14 mouse cellular contexts compared by ENCODE assay signal in the genomic region with DNA sequence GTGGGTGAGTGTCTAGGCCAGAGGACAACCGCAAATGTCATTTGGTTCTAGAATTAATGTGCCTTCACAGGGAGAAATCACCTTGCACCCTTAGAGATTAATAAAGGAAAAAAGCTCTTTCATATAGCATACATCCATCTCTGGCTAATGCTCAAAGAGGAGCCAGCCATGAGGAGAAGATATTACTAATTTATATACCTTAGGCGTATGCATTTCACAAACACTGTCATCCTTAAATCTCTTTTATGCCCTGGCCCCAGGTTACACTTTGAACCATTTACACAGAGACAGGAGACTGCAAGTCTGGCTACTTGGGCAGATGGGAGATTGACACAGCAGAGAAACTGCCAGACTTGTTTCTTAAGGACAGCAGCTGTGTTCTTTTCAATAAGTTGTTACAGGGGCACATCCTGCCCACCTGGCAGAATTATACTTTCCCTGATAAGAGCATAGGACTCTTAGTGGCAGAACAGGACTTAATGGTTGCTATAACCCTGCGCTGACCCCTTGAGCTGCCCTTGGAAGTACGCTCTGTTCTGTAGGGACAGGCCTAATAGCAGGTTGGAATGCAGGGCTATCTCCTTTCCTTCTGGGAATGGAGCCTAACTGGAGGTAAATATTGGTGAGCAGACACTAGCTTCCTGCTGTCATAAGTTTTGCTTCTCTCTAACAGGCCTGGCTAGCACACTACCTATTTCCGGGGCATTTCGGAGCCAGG. TPM values are rescaled to one million over a fixed set of nuclear protein-coding genes. Genes with fewer than 3 reads are reported as not detected.
DNase-seq lines count a peak whose midpoint lies in the region; ATAC-seq and TF ChIP-seq lines count a peak whose summit lies in the region.
"Had no signal": no experiment of that assay in that cellular context is flagged by ENCODE, and none has a peak within 500 bp of the region (broad histone marks: within the 10 kb centered on the region; RNA-seq: fewer than 3 reads in every experiment).

No protein-coding gene starts in this region.

- H3K9ac ChIP-seq in kidney, embryonic 15.5 days, result no peak overlapping the region
- no peak overlapping the region for H3K9ac ChIP-seq in heart, postnatal 0 days (replicated peaks; ENCODE audit: low read depth, low read length)
- H3K9ac ChIP-seq: heart, embryonic 13.5 days had no signal

- 51% methylated on average over 6 of the region's 6 CpGs for WGBS in kidney, embryonic 15.5 days
- WGBS in heart, postnatal 0 days, result 66% methylated on average over 6 of the region's 6 CpGs

- no peak for TF ChIP-seq CTCF in heart, postnatal 0 days (IDR thresholded peaks at IDR 0.05; ENCODE audit: low read depth)

- no peaks in the 10 kb centered on the region for H3K36me3 ChIP-seq in kidney, embryonic 15.5 days
- no peaks in the 10 kb centered on the region for H3K36me3 ChIP-seq in heart, postnatal 0 days (replicated peaks; ENCODE audit: control insufficient read depth, insufficient read depth, low read length)
- H3K36me3 ChIP-seq: heart, embryonic 13.5 days had no signal

- peaks cover 42% of the 10 kb centered on the region for H3K4me1 ChIP-seq in kidney, embryonic 15.5 days
- H3K4me1 ChIP-seq in heart, postnatal 0 days (ENCODE audit: control insufficient read depth, insufficient read depth), result peaks cover 9% of the 10 kb centered on the region; the same call in 1 of the 2 replicates

- no peaks in the 10 kb centered on the region for H3K9me3 ChIP-seq in kidney, embryonic 15.5 days (replicated peaks)
- H3K9me3 ChIP-seq in heart, postnatal 0 days (replicated peaks; ENCODE audit: control insufficient read depth, low read length), result no peaks in the 10 kb centered on the region

- ATAC-seq in kidney, embryonic 15.5 days (replicated peaks; ENCODE audit: low FRiP score), result 0 out of 2 replicates have a peak, but pooled peaks have one; percentile 52
- ATAC-seq in heart, postnatal 0 days (ENCODE audit: insufficient read depth, low read depth), result peak; percentile 79; the same call in 1 of the 2 replicates

- no peak overlapping the region for H3K4me2 ChIP-seq in kidney, embryonic 15.5 days
- H3K4me2 ChIP-seq in heart, postnatal 0 days (ENCODE audit: low read depth, low read length), result no peak overlapping the region
- H3K4me2 ChIP-seq: heart, embryonic 13.5 days had no signal

- no peak overlapping the region for H3K4me3 ChIP-seq in kidney, embryonic 15.5 days (replicated peaks)
- no peak overlapping the region for H3K4me3 ChIP-seq in heart, postnatal 0 days (ENCODE audit: low read depth, low read length)
- H3K4me3 ChIP-seq: heart, embryonic 13.5 days had no signal

- peak overlapping the region; percentile 58 for H3K27ac ChIP-seq in kidney, embryonic 15.5 days
- H3K27ac ChIP-seq in heart, postnatal 0 days (ENCODE audit: low read depth), result 0 out of 2 replicates have a peak overlapping the region, but pooled peaks have one; percentile 32
- H3K27ac ChIP-seq: heart, embryonic 13.5 days had no signal

- no peak for DNase-seq in kidney, postnatal 4 days
- DNase-seq in urinary bladder, postnatal 14 days (ENCODE audit: low spot score), result peak; percentile 39
- DNase-seq in urinary bladder, postnatal 4 days (ENCODE audit: low spot score in 2 of 2), result no peak
- peak; percentile 83 for DNase-seq in heart, postnatal 0 days (ENCODE audit: low spot score)
- no peak for DNase-seq in c-Kit-positive CD71-positive TER-119-positive erythroid progenitor cells, embryonic 14.5 days (ENCODE audit: low spot score)
- no peak for DNase-seq in frontal cortex, postnatal 36 days (ENCODE audit: low spot score in 2 of 2)
- DNase-seq in cerebellum, adult 11-12 months, result no peak
- DNase-seq: kidney, postnatal 10 days; lung, adult 2 months; right cerebral cortex, postnatal 14 days; thymus, postnatal 14 days had no signal

- H3K27me3 ChIP-seq in kidney, embryonic 15.5 days, result no peaks in the 10 kb centered on the region
- H3K27me3 ChIP-seq in heart, postnatal 0 days (ENCODE audit: control insufficient read depth, insufficient read depth, low read length), result no peaks in the 10 kb centered on the region
- H3K27me3 ChIP-seq: heart, embryonic 13.5 days had no signal

- no peak for TF ChIP-seq EP300 in heart, postnatal 0 days (IDR thresholded peaks at IDR 0.05; ENCODE audit: low read depth)

RNA-seq across cellular contexts. Expression of gene Adh6a, which starts 9.2 kb away (rescaled TPM):
- 0.28 TPM in 1 of 2 replicates, not detected in the other for polyA plus RNA-seq in kidney, embryonic 15.5 days (2015; fragmentation: Nextera tagmentation; extraction: Ambion mirVana)
- total RNA-seq in heart, postnatal 0 days (2014; rRNA removed; ENCODE audit: low replicate concordance), result not detected in 2 replicates
- not detected in 2 replicates for polyA plus RNA-seq in heart, postnatal 0 days (2015; fragmentation: Nextera tagmentation; extraction: Ambion mirVana)
- total RNA-seq: left cerebral cortex, adult 8-10 months had no signal
- polyA plus RNA-seq: heart, embryonic 13.5 days had no signal

RNA-seq across cellular contexts. Expression of gene Adh6b, which starts 37.6 kb away (rescaled TPM):
- polyA plus RNA-seq in kidney, embryonic 15.5 days (2015; fragmentation: Nextera tagmentation; extraction: Ambion mirVana), result 0.33 and 0.43 TPM in 2 replicates
- total RNA-seq in heart, postnatal 0 days (2014; rRNA removed; ENCODE audit: low replicate concordance), result 1.7 TPM in 1 of 2 replicates, not detected in the other
- polyA plus RNA-seq in heart, postnatal 0 days (2015; fragmentation: Nextera tagmentation; extraction: Ambion mirVana), result 2.8 and 3.2 TPM in 2 replicates
- total RNA-seq: left cerebral cortex, adult 8-10 months had no signal
- polyA plus RNA-seq: lung, adult 2 months had no signal

RNA-seq across cellular contexts. Expression of gene Adh1, which starts 43.1 kb away (rescaled TPM):
- 43.5 and 86.9 TPM in 2 replicates for polyA plus RNA-seq in kidney, embryonic 15.5 days (2015; fragmentation: Nextera tagmentation; extraction: Ambion mirVana)
- total RNA-seq in heart, postnatal 0 days (2014; rRNA removed; ENCODE audit: low replicate concordance), result 15.8 and 73.9 TPM in 2 replicates
- 10.8 and 11.8 TPM in 2 replicates for polyA plus RNA-seq in heart, postnatal 0 days (2015; fragmentation: Nextera tagmentation; extraction: Ambion mirVana)

Comparison
In these comparisons a context has a peak if more than half of its experiments do, and no peak if none do; other contexts are left out.
1. DNase-seq: peak in urinary bladder, postnatal 14 days (single experiment) and heart, postnatal 0 days (single experiment); none in kidney, postnatal 4 days (0 of 2), urinary bladder, postnatal 4 days (0 of 2), c-Kit-positive CD71-positive TER-119-positive erythroid progenitor cells, embryonic 14.5 days (single experiment), frontal cortex, postnatal 36 days (0 of 2) and cerebellum, adult 11-12 months (single experiment).